Mouse (Mus musculus) left cerebral cortex, postnatal 14 days (tissue): ENCODE measurements at regions not wholly inside any gene's neighbourhood (a gene's known extent, or its start where the extent isn't known, plus 50 kb on each side); places are given as distances from the start of the nearest gene placed in this dataset.
A peak's percentile ranks its signal among the peaks of the same experiment; 100 is the strongest.

Experiments used
- DNase-seq, 2 experiments: peaks; one replicate each; pipeline ENCODE4 v3.0.0; 2021 to 2022; ENCODE audit warnings: low spot score in 2 of 2, mixed read lengths in 1 of 2
- intact Hi-C: fragments of 180-260 bp; cut with DNase I; formaldehyde crosslinking; loops from one replicate; pipeline ENCODE4 v1.15.1; 2025

DNA sequence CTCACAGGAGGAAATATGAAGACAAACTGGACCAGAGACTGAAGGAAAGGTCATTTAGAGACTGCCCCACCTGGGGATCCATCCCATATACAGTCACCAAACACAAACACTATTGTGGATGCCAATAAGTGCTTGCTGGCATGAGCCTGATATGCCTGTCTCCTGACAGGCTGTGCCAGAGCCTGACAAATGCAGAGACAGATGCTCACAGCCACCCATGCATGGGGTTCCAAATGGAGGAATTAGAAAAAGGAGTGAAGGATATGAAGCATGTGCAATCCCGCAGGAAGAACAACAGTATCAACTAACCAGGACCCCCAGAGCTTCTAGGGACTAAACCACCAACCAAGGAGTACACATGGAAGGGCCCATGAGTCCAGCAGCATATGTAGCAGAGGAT is 505.9 kb downstream of the Gm6685 start:
- no peak for DNase-seq
- intact Hi-C loops, result no loop called here

DNA sequence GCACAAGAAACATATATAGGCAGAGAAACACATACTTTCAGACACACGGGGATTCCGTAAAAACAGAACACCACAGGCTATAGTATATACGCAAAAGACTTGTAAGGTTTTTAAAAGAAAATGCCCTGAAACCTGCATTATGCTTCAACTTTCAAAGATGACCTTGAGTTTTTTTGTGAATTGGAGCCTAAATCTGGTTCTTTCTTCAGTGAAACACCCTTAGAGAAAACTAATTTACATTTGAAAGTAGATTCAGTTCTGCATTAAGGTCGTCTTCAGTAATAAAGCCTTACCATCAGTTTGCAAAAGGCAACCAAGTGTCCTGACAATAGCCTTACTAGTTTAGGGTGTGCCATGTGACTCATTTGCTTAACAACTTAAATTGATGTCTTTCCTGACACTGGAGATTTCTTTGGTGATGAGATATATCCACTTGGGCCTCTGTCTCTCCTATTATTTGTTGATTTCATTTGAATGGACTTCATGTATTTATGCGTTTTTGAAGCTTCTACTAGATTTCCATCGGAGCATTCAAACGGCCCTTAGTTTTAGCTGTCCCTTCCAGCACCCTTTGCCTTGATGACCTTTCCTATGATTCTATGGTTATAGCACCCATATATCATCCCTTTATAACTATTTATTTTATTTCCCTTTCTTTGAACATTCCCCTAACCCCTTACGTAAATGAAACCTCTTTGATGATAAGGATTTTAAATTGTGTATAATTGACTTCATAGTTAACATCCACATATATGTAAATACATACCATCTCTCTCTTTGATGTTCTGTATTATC is 539.6 kb downstream of the Gm6685 start:
- intact Hi-C loops, result no loop called here
- DNase-seq, result no peak

DNA sequence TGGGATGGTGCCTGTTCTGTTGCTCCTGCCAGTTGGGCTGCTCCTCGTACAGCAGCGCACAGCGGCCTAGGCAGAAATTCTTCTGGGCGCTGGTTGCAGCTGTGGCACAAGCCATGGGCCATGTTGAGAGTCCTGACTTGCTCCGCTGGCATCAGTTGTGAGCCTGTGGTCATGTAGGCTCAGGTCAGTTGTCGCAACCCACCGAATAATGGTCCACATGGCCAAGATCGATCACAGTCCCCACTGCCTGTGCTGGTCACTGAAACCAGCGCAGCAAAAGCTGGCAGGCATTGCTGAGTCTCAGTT is 585.8 kb downstream of the Gm6685 start:
- intact Hi-C loops, result no loop called here

DNA sequence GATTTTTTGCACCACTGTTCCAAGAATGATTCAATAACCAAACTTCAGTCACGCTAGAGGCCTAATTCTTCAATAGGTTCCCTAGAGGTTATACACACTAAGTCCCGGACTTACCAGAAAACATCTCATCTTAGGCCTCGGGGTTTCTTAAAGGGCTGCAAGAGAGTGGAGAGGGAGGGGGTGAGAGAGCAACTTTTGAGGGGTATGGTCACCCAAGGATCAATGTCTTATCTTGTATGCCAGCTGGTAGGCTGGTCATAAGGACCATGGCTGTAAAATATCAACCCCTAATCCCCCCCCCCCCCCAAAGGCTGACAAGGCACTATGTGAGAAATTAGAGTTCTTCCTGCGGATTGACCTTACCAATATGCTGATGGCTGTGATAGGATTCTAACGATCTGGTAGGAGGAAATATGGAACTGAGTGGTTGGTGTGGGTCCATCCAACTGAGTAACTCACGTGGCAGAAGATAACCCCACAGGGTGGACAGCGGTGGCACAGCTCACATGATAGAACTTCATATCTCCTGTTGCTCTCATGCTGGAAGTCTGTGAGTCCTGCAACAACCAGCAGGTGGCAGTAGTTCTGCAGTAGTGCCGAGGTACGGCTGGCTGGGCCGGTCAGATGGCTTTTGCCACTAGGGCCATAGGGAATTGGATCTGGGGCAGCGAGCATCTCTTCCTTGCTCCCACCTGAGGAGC is 586.3 kb downstream of the Gm6685 start:
- intact Hi-C loops, result no loop called here
- DNase-seq, result peak; percentile 14 to 35

More for the DNA sequence above, 585.8 kb downstream of the Gm6685 start:
- no peak for DNase-seq

DNA sequence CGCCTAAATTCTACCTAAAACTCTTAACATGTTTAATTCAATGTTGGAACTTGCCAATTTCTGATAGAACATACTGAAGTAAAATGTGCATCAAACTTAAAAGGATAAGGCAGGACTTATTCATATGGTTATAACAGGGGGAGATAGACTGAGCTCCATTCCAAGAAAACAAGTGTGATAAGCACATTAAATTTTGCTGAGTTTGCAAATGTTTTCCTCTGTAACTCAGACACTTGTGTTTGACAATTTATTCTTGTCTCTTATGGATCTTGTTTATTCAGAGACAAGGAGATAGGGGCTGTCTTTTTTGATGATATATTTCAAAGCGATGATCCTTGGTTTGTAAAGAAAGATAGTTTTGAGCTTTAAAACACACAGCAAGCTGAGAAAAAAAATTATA is 613.6 kb downstream of the Gm6685 start:
- intact Hi-C loops, result no loop called here
- no peak for DNase-seq

DNA sequence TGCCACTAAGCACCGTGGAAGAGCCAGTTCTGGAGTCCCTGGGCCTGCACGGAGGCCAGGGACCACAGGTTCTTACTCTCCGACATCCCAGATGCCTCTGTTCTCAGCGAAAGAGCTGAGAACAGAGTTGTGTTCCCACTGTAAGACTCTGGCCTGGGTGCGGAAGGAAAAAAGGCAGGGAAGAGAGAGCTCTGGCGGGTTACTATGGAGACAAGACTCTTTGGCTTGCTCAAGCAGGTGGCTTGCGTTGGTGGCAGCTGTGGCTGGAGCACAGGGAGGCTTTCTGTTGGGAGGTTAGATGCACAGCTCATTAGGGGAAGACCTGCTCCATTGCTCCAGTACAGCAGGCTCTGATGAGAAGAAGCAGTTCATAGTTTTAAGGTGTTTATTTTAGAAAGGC is 618.3 kb downstream of the Gm6685 start:
- intact Hi-C loops, result no loop called here

DNA sequence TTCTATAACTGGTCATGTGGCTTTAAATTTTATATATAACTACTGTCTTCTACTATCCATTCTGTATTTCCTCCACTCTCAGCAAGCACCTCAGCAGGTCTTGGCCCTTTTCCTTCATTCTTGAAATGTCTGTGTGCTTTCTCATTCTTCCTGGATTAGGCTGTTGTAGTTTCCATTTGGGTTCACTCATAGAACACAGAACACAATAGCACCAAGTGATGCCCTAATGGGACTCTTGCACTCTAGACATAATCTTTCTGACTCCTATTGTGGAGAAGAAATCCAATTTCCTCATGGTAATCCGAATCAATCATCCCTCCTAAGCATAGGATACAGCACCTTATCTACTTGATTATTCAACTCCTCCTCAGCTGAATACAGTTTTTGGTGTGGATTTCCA is 667.2 kb downstream of the Gm6685 start:
- DNase-seq, result no peak

More for the DNA sequence above, 618.3 kb downstream of the Gm6685 start:
- peak; percentile 7 to 13 for DNase-seq

More for the DNA sequence above, 667.2 kb downstream of the Gm6685 start:
- intact Hi-C loops, result no loop called here
